In genomic region chr8:105469041-105469695, GRCm38 (mm10) we compare ENCODE assay signal across 8 mouse cellular contexts. TPM values are rescaled to one million over a fixed set of nuclear protein-coding genes. Genes with fewer than 3 reads are reported as not detected.
A peak's percentile ranks its signal among the peaks of the same experiment; 100 is the strongest.
DNase-seq lines count a peak whose midpoint lies in the region; ATAC-seq and TF ChIP-seq lines count a peak whose summit lies in the region.

No protein-coding gene starts in this region.

- no peaks in the 10 kb centered on the region for H3K9me3 ChIP-seq in forebrain, postnatal 0 days (ENCODE audit: low read length)
- H3K9me3 ChIP-seq in midbrain, embryonic 10.5 days (replicated peaks): no peaks in the 10 kb centered on the region
- no peaks in the 10 kb centered on the region for H3K9me3 ChIP-seq in stomach, postnatal 0 days (ENCODE audit: control insufficient read depth, low read length)

- no peak for TF ChIP-seq CTCF in forebrain, postnatal 0 days (IDR thresholded peaks at IDR 0.05; ENCODE audit: low read depth)
- no peak for TF ChIP-seq CTCF in stomach, postnatal 0 days (IDR thresholded peaks at IDR 0.05; ENCODE audit: low read depth)

- H3K36me3 ChIP-seq in forebrain, postnatal 0 days (ENCODE audit: insufficient read depth): peaks cover 3% of the 10 kb centered on the region; the same call in 1 of the 2 replicates
- H3K36me3 ChIP-seq in midbrain, embryonic 10.5 days: peaks cover 29% of the 10 kb centered on the region
- peaks cover 4% of the 10 kb centered on the region; the same call in 1 of the 2 replicates for H3K36me3 ChIP-seq in stomach, postnatal 0 days (ENCODE audit: control insufficient read depth, insufficient read depth, low read length)

- no peak for ATAC-seq in cerebellum, adult (ENCODE audit: insufficient number of reproducible peaks, low FRiP score, low TSS enrichment)
- ATAC-seq in forebrain, postnatal 0 days: peak; percentile 38
- 0 out of 2 replicates have a peak, but pooled peaks have one; percentile 11 for ATAC-seq in stomach, postnatal 0 days (ENCODE audit: low FRiP score, low TSS enrichment)

- no peaks in the 10 kb centered on the region for H3K27me3 ChIP-seq in forebrain, postnatal 0 days (ENCODE audit: insufficient read depth, low read length)
- peaks cover 37% of the 10 kb centered on the region for H3K27me3 ChIP-seq in midbrain, embryonic 10.5 days (ENCODE audit: low read depth, poor library complexity, severe bottlenecking)
- H3K27me3 ChIP-seq in stomach, postnatal 0 days (ENCODE audit: control insufficient read depth, insufficient read depth, low read length): no peaks in the 10 kb centered on the region

- TF ChIP-seq EP300 in stomach, postnatal 0 days (optimal IDR thresholded peaks at IDR 0.05): no peak

- H3K4me3 ChIP-seq in forebrain, postnatal 0 days (ENCODE audit: low read depth, low read length): no peak overlapping the region
- peak overlapping the region; percentile 59 for H3K4me3 ChIP-seq in midbrain, embryonic 10.5 days
- no peak overlapping the region for H3K4me3 ChIP-seq in stomach, postnatal 0 days (ENCODE audit: low read depth, low read length)

- H3K9ac ChIP-seq in forebrain, postnatal 0 days: no peak overlapping the region
- H3K9ac ChIP-seq in stomach, postnatal 0 days (ENCODE audit: low read length): no peak overlapping the region

- 19% methylated on average over 6 of the region's 6 CpGs for WGBS in forebrain, postnatal 0 days
- WGBS in midbrain, embryonic 10.5 days: 31% methylated on average over 6 of the region's 6 CpGs
- WGBS in stomach, postnatal 0 days: 34% methylated on average over 5 of the region's 6 CpGs

- no peak overlapping the region for H3K27ac ChIP-seq in forebrain, postnatal 0 days (ENCODE audit: low read depth, low read length)
- peak overlapping the region; percentile 87 for H3K27ac ChIP-seq in midbrain, embryonic 10.5 days (replicated peaks)
- no peak overlapping the region for H3K27ac ChIP-seq in stomach, postnatal 0 days (replicated peaks)

- DNase-seq in cerebellum, adult 11 months: peak; percentile 73
- DNase-seq in cerebellum, adult 18-20 months: peak; percentile 72 to 74
- peak; percentile 53 for DNase-seq in forebrain, postnatal 0 days
- peak; percentile 61 to 66 for DNase-seq in layer of hippocampus, postnatal 36 days
- DNase-seq in midbrain, embryonic 10.5 days (ENCODE audit: low spot score): peak; percentile 81
- DNase-seq in stomach, postnatal 0 days (ENCODE audit: low spot score): peak; percentile 62
- DNase-seq in spleen, adult 18-20 months: no peak

- peak overlapping the region; percentile 59 for H3K4me2 ChIP-seq in forebrain, postnatal 0 days (ENCODE audit: low read depth)
- H3K4me2 ChIP-seq in stomach, postnatal 0 days (replicated peaks; ENCODE audit: low read depth): peak overlapping the region; percentile 56

- H3K4me1 ChIP-seq in forebrain, postnatal 0 days (ENCODE audit: insufficient read depth): peaks cover 17% of the 10 kb centered on the region
- peaks cover 67% of the 10 kb centered on the region for H3K4me1 ChIP-seq in midbrain, embryonic 10.5 days
- peaks cover 2% of the 10 kb centered on the region; the same call in 1 of the 2 replicates for H3K4me1 ChIP-seq in stomach, postnatal 0 days (replicated peaks; ENCODE audit: control insufficient read depth, insufficient read depth)

RNA-seq across cellular contexts. Expression of gene Tppp3, which starts 2.2 kb away (rescaled TPM):
- 66.6 and 80.6 TPM in 2 replicates for total RNA-seq in forebrain, postnatal 0 days (2014; rRNA removed)
- 74.6 and 106 TPM in 2 replicates for polyA plus RNA-seq in forebrain, postnatal 0 days (2015; fragmentation: Nextera tagmentation; extraction: Ambion mirVana)
- total RNA-seq in layer of hippocampus, postnatal 36 days (2021): 10 to 100 TPM; 31.9 TPM
- 94.4 and 100.0 TPM in 2 replicates for polyA plus RNA-seq in midbrain, embryonic 10.5 days (2016; fragmentation: Nextera tagmentation; extraction: Ambion mirVana)
- polyA plus RNA-seq in stomach, postnatal 0 days (2015; fragmentation: Nextera tagmentation; extraction: Ambion mirVana): 89.9 and 99.8 TPM in 2 replicates

RNA-seq across cellular contexts. Expression of gene Zdhhc1, which starts 27.5 kb away (rescaled TPM):
- 22.9 and 30.4 TPM in 2 replicates for total RNA-seq in forebrain, postnatal 0 days (2014; rRNA removed)
- 16.2 and 22.7 TPM in 2 replicates for polyA plus RNA-seq in forebrain, postnatal 0 days (2015; fragmentation: Nextera tagmentation; extraction: Ambion mirVana)
- total RNA-seq in layer of hippocampus, postnatal 36 days (2021): 10 to 100 TPM; 32.8 to 37.6 TPM
- 18.6 and 24.0 TPM in 2 replicates for polyA plus RNA-seq in midbrain, embryonic 10.5 days (2016; fragmentation: Nextera tagmentation; extraction: Ambion mirVana)
- polyA plus RNA-seq in stomach, postnatal 0 days (2015; fragmentation: Nextera tagmentation; extraction: Ambion mirVana): 15.6 and 17.2 TPM in 2 replicates

RNA-seq across cellular contexts. Expression of gene Hsd11b2, which starts 49.4 kb away (rescaled TPM):
- total RNA-seq in forebrain, postnatal 0 days (2014; rRNA removed): 0.38 and 0.52 TPM in 2 replicates
- 1.3 and 2.6 TPM in 2 replicates for polyA plus RNA-seq in forebrain, postnatal 0 days (2015; fragmentation: Nextera tagmentation; extraction: Ambion mirVana)
- not detected for total RNA-seq in layer of hippocampus, postnatal 36 days (2021)
- polyA plus RNA-seq in midbrain, embryonic 10.5 days (2016; fragmentation: Nextera tagmentation; extraction: Ambion mirVana): 28.8 and 30.2 TPM in 2 replicates
- polyA plus RNA-seq in stomach, postnatal 0 days (2015; fragmentation: Nextera tagmentation; extraction: Ambion mirVana): 2.5 and 2.8 TPM in 2 replicates

RNA-seq across cellular contexts. Expression of gene Lrrc36, which starts 55.8 kb away (rescaled TPM):
- total RNA-seq in forebrain, postnatal 0 days (2014; rRNA removed): 1.7 and 1.8 TPM in 2 replicates
- polyA plus RNA-seq in forebrain, postnatal 0 days (2015; fragmentation: Nextera tagmentation; extraction: Ambion mirVana): 0.40 and 1.1 TPM in 2 replicates
- under 1 TPM; 0.27 to 0.81 TPM for total RNA-seq in layer of hippocampus, postnatal 36 days (2021)
- 2.6 and 3.7 TPM in 2 replicates for polyA plus RNA-seq in midbrain, embryonic 10.5 days (2016; fragmentation: Nextera tagmentation; extraction: Ambion mirVana)
- polyA plus RNA-seq in stomach, postnatal 0 days (2015; fragmentation: Nextera tagmentation; extraction: Ambion mirVana): 0.08 and 0.19 TPM in 2 replicates

RNA-seq across cellular contexts. Expression of gene Kctd19, which starts 55.9 kb away (rescaled TPM):
- total RNA-seq in forebrain, postnatal 0 days (2014; rRNA removed): 0.10 and 0.15 TPM in 2 replicates
- polyA plus RNA-seq in forebrain, postnatal 0 days (2015; fragmentation: Nextera tagmentation; extraction: Ambion mirVana): 0.16 and 0.19 TPM in 2 replicates
- not detected for total RNA-seq in layer of hippocampus, postnatal 36 days (2021)
- 0.07 TPM in 1 of 2 replicates, not detected in the other for polyA plus RNA-seq in midbrain, embryonic 10.5 days (2016; fragmentation: Nextera tagmentation; extraction: Ambion mirVana)
- polyA plus RNA-seq in stomach, postnatal 0 days (2015; fragmentation: Nextera tagmentation; extraction: Ambion mirVana): not detected in 2 replicates

Comparison
In these comparisons a context has a peak if more than half of its experiments do, and no peak if none do; other contexts are left out.
1. DNase-seq: peak in cerebellum, adult 11 months (single experiment), cerebellum, adult 18-20 months (2 of 2), forebrain, postnatal 0 days (single experiment), layer of hippocampus, postnatal 36 days (2 of 2), midbrain, embryonic 10.5 days (single experiment) and stomach, postnatal 0 days (single experiment); none in spleen, adult 18-20 months (0 of 2).